Mouse (Mus musculus) brain, adult 2 months (tissue): Measurements from ENCODE around the gene Gabrg3.

Experiments
- DNase-seq: peaks from one replicate; pipeline ENCODE4 v3.0.0; 2011; ENCODE audit warnings: low read depth, low spot score

Gene Gabrg3

DNA sequence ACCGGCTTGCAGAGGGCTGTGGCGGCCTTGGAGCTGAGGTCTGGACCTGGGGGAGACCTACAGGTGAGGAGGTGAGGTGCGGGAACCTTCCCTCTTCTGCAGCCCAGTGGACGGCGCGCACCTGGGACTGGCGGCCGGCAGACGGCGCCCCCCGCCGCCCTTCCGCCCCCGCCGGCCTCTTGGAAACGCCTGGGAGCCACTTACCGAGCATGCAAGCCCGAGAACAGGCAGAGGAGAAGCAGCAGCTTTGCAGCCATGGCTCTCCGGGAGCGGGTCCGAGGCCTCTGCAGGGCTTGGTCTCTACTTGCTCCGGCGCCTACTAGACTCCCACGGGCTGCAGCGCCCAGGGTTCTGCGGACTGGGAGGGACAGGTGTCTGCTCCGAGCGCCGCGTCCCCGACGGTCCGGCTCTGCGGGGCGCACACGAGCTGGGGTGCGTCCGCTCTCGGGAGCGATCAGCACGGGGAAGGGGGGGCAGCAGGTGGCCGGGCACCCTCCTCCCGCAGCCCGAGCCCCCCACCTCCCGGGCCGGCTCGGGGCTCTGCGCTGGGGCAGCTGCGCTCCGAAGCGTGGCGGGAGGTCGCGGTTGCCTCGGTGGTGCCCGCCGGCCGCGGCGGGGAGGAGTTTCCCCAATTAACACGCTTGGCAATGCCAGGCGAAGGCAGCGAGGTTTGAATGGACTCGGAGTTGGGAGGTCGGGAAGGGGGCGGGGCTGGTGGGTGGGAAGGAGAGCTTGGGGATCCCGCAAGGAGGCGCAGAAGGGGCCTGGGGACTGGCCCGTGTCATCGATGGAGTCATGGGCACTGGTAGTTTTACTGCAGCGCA is at the start of gene Gabrg3:
Gabrg3 (minus strand) TSS at position 672 of the 824 bp plus-strand sequence.
- DNase-seq = peak; percentile 58

GRCm38 (mm10) chr7:57422675-57423074 is 35.7 kb upstream of the Gabrg3 start:
- peak; percentile 41 for DNase-seq

DNA sequence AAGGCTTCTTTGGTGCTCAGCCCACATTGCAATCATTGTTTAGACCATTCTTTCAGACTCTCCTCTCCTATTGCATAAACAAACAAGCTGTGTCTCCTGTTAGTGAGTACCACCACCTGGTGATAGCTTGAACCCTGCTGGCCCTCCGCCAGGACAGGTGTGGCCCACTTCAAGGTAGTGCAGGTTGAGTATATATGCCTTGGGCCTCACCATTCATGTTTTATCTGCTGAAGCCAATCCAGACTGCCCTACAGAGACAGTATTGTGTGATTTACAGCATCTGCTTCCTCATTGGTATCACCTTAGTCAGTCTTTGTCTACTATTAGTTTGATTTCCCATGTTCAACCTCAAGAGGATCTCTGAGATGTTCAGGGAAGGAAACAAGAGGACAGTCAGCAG is 34.1 kb upstream of the Gabrg3 start:
- DNase-seq = no peak

- DNase-seq = no peak
Observed at GRCm38 (mm10) chr7:57419392-57419791, 32.4 kb upstream of the Gabrg3 start, which contains the start of gene Gabrb3. Gene Gabrb3, plus strand, starts transcription at chr7:57419692.

DNA sequence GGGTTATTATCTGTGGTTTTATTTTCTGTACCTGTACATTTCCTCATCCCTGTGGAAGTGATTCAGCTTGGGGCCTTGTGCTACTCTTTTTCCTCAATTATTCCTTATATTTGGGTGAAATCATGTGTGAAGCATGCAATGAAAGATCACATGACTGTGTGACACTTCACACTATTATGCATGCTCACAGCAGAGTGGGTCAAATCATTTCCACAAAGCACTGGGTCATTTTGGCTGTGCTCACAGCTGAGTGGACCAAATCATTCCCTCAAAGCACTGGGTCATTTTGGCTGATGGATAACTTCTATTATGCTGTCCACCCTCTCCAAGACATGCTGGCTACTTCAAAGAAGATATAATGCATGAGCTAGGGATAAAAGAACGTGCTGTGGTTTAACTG is 25.9 kb upstream of the Gabrg3 start:
- DNase-seq = no peak

DNA sequence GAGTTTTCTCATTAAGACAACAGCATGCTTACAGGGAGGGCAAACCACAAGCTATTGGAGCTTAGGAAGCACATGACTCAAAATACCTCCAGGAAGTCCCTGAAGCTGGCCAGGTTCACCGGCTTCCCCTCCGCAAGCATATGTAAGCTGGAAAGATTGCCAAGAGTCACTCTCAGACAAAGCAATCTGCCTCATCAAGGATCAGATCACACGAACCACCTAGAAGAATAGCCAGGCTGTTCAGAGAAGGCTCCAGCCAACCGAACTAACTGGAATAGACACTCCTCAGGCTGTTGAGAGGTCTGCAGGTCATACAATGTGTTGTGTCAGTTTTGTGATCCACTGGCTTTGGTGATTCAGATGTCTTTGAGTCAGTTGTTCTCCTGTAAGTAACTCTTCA is 24.2 kb upstream of the Gabrg3 start:
- DNase-seq = no peak

- no peak for DNase-seq
Observed at GRCm38 (mm10) chr7:57393551-57393950, 6.6 kb upstream of the Gabrg3 start.

DNA sequence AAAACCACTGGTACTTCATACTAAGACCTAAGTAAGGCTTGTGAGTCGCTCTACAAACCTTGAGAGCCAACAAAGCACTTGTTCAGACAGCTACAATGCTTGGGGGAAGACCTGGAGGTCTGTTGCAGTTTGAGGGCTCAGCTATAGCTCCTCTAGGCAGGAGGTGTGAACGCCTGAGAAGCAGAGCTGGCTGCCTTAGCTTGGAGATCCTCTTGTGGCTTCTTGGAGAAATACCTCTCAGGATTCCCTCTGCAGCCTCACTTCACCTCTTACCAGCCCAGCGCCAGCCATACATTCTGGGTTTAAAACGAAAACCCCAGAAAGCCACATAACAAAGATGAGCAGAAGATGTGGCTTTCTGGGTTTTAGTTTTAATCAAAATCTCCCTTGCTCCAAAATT is 3.1 kb upstream of the Gabrg3 start:
- DNase-seq = peak; percentile 83

DNA sequence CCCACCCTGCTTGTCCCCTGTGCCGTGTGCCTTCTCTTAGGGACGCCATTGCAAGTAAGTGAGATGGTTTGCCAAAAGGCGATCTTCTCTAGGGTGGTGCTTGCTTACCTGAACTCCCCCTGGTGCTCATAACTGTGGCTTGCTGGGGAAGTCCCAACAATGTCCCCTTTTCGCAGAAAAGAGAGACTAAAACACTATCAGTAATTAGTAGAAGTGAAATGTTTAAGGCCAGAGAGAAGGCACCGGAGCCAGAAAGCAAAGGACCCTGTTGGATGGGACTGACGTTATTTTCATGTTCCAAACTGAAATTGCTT is 310 bp upstream of the Gabrg3 start:
- no peak for DNase-seq

DNA sequence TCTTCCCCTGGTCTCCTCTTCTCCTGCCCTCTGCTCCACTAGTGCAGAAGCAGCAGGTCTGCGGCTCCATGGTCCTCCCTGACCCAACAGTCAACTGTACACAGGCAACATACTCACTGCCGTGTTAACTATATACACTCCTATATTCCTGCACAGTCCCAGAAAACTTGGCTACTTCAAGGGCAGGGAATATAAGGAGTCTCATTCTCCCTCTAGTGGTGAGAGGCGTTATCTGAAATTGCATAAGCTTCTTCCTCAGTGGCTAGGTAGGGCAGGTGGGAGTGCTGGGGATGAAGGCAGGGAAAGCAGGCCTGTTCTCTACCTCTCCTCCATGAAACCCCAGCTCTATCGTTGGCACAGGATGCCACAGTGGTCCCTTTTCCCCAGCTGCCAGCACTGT is 2.9 kb downstream of the Gabrg3 start:
- DNase-seq = peak; percentile 92

DNA sequence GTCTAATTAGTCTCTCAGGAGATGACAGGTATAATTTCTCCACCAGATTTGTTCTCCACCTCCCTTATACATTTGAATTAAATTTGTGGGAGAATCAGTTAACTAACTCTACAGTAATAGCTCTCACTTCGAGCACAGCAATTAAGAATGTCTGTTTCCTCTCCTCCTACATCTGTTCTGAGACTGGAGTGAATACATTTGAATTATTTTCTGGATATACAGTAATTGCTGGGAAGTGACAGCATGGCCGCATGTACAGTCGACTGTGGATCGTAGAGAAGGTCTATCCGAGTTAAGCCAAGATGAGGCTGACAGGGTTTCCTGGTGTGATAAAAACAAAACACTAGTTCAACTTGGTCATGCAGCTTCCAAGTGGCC is 21.0 kb downstream of the Gabrg3 start:
- peak; percentile 45 for DNase-seq

GRCm38 (mm10) chr7:57365134-57366012 is 21.6 kb downstream of the Gabrg3 start:
- no peak for DNase-seq

DNA sequence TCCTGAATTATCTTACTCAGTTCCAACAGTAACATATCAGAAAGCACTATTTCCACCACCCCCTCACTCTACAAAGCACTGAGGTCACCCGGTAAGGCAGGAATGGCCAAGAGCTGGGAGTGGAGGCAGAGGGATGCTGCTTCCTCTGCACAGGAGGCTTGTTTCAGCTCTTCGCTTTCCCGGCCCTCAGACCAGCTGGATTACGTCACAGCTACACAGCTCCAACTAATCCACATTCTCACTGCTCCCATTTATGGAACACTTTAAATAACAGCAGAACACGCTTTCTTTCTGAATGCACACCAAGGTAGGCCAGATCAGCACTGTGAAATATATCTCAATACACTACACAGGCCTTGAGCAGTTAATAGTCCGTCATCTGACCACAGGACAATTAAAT is 23.2 kb downstream of the Gabrg3 start:
- peak; percentile 50 for DNase-seq

- peak; percentile 39 for DNase-seq
Observed at GRCm38 (mm10) chr7:57357871-57358540, 29.0 kb downstream of the Gabrg3 start.

DNA sequence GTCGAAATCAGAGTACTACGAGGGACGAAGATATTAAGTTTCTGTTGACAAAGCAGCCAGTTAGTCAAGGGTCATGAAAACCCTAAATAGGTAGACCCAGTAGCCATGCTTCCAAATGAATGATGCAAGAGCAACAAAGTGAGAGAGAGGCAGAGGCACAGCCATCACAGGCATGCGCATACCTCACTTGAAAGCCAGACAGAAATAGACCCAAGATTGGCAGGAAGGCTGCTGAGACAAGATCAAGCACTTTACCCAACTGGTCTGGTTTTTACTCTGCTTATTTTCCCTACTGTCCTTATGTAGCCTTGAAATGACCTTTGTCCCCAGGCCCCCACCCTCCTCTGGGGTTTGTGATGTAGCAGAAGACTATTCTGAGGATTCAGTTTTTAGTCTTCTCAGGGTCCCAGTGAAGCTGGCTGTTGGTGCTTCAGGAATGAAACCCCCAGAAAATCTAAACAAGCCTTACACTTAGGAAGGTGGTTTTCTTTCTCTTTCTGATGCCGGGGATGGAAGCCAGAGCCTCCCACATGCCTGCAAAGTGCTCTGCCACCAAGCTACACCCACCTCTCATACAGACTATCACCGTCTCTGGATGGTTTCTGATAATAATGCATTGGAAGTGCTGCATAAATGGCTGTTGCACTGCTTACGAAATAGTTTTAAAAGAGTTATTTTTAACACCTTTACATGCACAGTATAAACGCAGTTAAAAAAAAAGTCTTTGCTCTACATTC is 30.3 kb downstream of the Gabrg3 start:
- peak; percentile 77 for DNase-seq

- no peak for DNase-seq
Observed at GRCm38 (mm10) chr7:57348774-57349173, 38.2 kb downstream of the Gabrg3 start.

DNA sequence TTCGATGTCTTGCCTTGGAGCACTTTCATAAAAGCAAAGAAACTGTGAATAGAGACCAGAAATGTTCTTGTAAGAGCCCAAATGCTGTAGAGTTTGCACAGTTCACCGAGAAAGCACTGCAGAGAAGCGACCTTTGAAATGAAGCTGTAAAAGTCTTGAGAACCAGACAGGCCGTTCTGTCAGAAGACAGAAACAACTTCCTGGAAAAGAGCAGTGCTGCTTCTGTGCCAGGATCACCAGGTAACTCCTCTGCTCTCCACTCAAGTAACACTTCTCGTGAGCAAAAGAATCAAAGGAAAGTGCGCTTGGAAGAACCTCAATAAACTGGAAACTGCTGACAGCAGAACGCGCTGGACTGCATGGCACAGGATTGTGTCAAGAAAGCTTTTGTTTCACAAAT is 45.1 kb downstream of the Gabrg3 start:
- DNase-seq = peak; percentile 10

GRCm38 (mm10) chr7:57331211-57331610 is 55.8 kb downstream of the Gabrg3 start:
- DNase-seq = peak; percentile 28

GRCm38 (mm10) chr7:57330240-57330639 is 56.7 kb downstream of the Gabrg3 start:
- DNase-seq = peak; percentile 48

DNA sequence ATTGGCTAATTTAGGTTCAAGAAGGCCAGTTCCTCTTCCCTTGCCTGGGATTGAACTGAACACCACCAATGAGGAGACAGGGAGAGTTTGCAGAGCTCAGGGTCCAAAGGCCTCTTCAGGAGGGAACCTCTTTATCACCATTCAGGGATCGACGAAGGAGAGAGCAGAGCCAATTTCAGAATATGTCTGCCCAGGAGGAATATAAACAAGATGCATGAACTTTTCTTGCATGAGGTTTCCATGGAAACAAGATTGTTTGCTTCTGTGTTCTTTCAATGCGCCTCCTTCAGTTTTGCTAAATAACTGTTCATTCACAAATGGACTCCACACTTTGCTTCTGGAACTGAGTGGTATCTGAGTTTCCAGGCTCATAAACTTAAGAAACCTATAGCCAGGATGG is 62.5 kb downstream of the Gabrg3 start:
- peak; percentile 50 for DNase-seq

- DNase-seq = no peak
Observed at GRCm38 (mm10) chr7:57322086-57322485, 64.9 kb downstream of the Gabrg3 start.

DNA sequence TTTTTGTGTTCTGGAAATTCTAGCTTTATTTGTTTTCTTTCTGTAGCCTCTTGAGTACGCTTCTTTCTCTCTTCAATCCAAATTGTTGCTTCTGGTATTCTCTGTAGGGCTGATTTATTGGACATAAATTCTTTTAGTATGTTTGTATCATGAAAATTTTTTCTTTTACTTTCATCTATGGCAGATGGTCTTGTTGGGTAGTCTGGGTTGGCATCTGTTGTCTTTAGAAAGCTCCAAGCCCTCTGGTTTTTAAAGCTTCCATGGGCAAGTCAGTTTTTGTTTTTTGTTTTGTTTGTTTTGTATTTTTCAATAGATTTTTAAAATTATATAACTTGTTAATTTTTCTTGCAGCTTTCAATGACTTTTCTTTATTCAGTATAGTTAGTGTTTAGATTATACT is 72.0 kb downstream of the Gabrg3 start:
- no peak for DNase-seq
